Mouse (Mus musculus) left cerebral cortex, adult 8-10 months (tissue): ENCODE data around the gene Taf8. TPM values are rescaled to one million over a fixed set of nuclear protein-coding genes. Genes with fewer than 3 reads are reported as not detected.

Source experiments
- total RNA-seq, 4 experiments: library from RNA; stranded (reverse); gene quantifications; 2 replicates each; pipeline ENCODE4 v1.2.4; 2022

The Taf8 gene
- total RNA-seq, 4 experiments from 2014 or later, result 17.6 to 22.3 (median 19.1) TPM

Other genes with a start within 250 kb of the Taf8 start
- gene Mrps10, start 133.4 kb downstream of the Taf8 start, total RNA-seq, result 10 to 100 TPM; 27.5 to 39.5 (median 27.8) TPM
- gene Guca1b, start 116.9 kb downstream of the Taf8 start, total RNA-seq, result 1 to 10 TPM in 2 of 4 experiments, under 1 TPM in 2; 0.87 to 1.5 (median 1.2) TPM
- under 1 TPM in 2 of 4 experiments, not detected in 2; 0.57 to 0.93 TPM for gene Guca1a, start 101.7 kb downstream of the Taf8 start, total RNA-seq
- gene AI661453, start 65.7 kb downstream of the Taf8 start, total RNA-seq, result 1 to 10 TPM in 1 of 4 experiments, under 1 TPM in 3; 0.35 to 1.4 (median 0.64) TPM
- not detected for gene 1700001C19Rik, start 64.9 kb downstream of the Taf8 start, total RNA-seq
- gene Ccnd3, start 2.8 kb upstream of the Taf8 start, total RNA-seq, result 10 to 100 TPM; 28.2 to 33.4 (median 30.8) TPM
- 10 to 100 TPM; 15.7 to 19.0 (median 17.1) TPM for gene Bysl, start 109.2 kb upstream of the Taf8 start, total RNA-seq
- gene Med20, start 109.3 kb upstream of the Taf8 start, total RNA-seq, result 10 to 100 TPM; 26.3 to 34.7 (median 27.2) TPM
- gene Gm20517, start 109.3 kb upstream of the Taf8 start, total RNA-seq, result 1 to 10 TPM; 3.8 to 9.6 (median 6.6) TPM
- gene Usp49, start 128.4 kb upstream of the Taf8 start, total RNA-seq, result 10 to 100 TPM; 10.2 to 13.4 (median 11.6) TPM
- 100 to 1,000 TPM; 191 to 212 (median 201) TPM for gene Tomm6, start 186.1 kb upstream of the Taf8 start, total RNA-seq
- gene Frs3, start 186.7 kb upstream of the Taf8 start, total RNA-seq, result 10 to 100 TPM; 27.3 to 37.3 (median 33.4) TPM
- 1 to 10 TPM; 2.4 to 4.9 (median 4.1) TPM for gene Gm21981, start 192.2 kb upstream of the Taf8 start, total RNA-seq
- 1 to 10 TPM; 1.8 to 5.2 (median 4.3) TPM for gene Prickle4, start 192.4 kb upstream of the Taf8 start, total RNA-seq
- gene Pgc, start 224.6 kb upstream of the Taf8 start, total RNA-seq, result not detected
- gene Tfeb, start 234.7 kb upstream of the Taf8 start, total RNA-seq, result 10 to 100 TPM; 12.3 to 17.8 (median 15.1) TPM